Mouse (Mus musculus): Measurements from ENCODE around the gene Plek.

Plek gene

DNA sequence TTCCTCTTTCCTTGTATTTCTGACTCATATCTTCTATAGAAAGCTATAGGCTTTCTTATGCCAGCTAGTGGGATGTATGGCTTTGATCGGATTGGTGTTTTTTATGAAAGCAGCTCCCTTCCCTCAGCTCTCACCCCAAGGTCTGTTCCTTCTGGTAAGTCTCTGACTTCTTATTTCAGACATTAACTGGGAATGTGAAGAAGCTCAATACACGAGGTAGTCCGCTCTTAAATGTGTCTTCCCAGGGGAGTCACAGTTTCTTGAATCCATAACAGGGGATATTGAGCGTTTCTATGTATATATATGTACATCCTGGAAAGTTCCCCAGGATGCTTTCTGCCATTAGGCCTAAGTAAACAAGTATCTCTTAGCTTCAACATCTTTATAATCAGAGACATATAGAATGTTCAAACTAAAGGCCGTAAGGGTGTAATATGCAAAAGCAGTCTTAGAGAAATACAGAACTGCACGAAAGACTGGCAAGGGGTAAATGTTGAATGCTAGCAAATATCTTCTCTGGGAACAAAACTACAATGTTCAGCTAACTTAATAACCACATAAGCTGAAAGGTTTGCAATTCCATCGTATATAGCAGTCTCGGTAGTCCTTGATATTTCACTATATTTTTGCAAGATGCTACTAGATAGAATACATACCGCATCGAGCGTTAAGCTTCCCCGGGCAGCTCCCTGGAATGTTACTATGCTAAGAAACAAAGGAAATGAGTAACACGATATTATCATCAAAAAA is 101.8 kb downstream of the Plek start:
- no peak for DNase-seq (ENCODE audit: low spot score in 2 of 2)

- DNase-seq (ENCODE audit: low spot score in 2 of 2) = no peak
Measured at GRCm38 (mm10) chr11:16948756-16949155, 103.4 kb downstream of the Plek start.

GRCm38 (mm10) chr11:16943016-16943415 is 109.2 kb downstream of the Plek start:
- no peak for DNase-seq (ENCODE audit: low spot score in 2 of 2)

DNA sequence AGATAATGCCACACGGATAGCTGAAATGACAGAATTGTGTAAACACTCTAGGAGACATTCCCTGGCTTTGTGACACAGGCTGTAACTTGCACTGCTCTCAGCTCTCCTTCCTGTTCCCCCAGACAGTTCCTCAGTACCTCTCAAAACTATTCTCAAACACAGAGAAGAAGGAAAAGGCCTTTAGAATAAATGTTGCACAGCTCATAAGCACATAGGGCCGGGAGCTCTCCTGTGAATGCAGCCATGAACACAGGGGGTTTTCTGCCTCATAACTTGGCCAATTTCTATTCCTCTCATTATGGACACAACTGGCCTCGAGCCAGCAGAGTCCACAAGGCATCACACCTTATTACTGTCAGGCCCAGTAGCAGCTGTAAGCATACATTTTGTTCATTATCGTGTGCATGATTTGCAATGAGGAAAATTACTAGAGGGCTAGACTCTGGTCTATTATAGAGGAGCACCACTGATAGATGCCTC is 110.2 kb downstream of the Plek start:
- no peak for DNase-seq (ENCODE audit: low spot score in 2 of 2)

- DNase-seq (ENCODE audit: low spot score in 2 of 2) = no peak
Measured at GRCm38 (mm10) chr11:16941103-16941793, 110.9 kb downstream of the Plek start.

DNA sequence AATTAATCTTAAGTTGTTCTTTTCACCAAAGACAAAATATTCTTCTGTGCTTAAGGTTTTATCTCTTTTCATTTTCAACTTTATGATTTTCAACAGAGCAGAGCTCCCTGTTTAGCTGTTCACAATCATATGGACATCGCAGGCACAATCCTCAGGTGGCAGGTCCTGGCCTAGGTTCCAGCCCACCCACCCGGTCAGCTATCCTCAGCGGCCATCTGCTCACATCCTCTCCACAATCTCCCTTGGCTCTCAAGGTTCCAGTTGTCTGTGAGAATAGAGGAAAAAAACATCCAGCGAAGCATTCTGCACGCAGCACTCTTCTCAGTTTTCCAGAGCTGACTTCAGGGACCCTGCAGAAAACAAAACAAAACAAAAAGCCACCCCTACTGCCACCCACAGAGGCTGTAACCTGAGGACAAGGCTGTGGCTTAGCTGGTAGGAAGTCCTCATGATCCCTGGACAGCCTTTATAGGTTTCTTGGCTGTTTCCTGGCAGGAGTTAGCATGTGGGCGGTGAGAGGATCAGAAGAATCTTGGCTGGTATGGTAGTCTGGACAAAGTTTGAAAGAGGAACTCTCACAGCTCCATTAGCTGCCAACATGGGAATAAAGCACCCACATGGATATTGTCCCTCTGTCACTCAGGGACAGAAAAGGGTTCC is 116.5 kb downstream of the Plek start:
- DNase-seq (ENCODE audit: low spot score in 2 of 2) = no peak

GRCm38 (mm10) chr11:16932159-16932558 is 120.0 kb downstream of the Plek start:
- no peak for DNase-seq (ENCODE audit: low spot score in 2 of 2)

All from right cerebral cortex, postnatal 36 days (tissue).